Mouse (Mus musculus) hematopoietic stem cell, adult 5-6 weeks (primary cell): ENCODE measurements around the gene Zfp280b. TPM values are rescaled to one million over a fixed set of nuclear protein-coding genes. Genes with fewer than 3 reads are reported as not detected.

Experiments
- ATAC-seq, 2 experiments: fragments of 125-278 bp in 1 of 2; replicated peaks in 1 of 2; 2 replicates each; pipeline ENCODE4 v1.8.0; 2016 to 2017; ENCODE audit warnings: inconsistent platforms in 2 of 2, mild to moderate bottlenecking in 2 of 2, moderate number of reproducible peaks in 2 of 2, low read depth in 1 of 2, moderate TSS enrichment in 1 of 2; ENCODE audit not compliant: low FRiP score in 2 of 2, poor library complexity in 2 of 2, severe bottlenecking in 2 of 2, insufficient read depth in 1 of 2, low TSS enrichment in 1 of 2
- total RNA-seq: library from RNA; stranded (forward); fragments of 172-1452, 232-1000 nt; gene quantifications from 2 replicates; pipeline ENCODE4 v1.2.3, GENCODE M21; 2017

Gene Zfp280b
- total RNA-seq, 1 experiment from 2014 or later = 5.6 TPM

DNA sequence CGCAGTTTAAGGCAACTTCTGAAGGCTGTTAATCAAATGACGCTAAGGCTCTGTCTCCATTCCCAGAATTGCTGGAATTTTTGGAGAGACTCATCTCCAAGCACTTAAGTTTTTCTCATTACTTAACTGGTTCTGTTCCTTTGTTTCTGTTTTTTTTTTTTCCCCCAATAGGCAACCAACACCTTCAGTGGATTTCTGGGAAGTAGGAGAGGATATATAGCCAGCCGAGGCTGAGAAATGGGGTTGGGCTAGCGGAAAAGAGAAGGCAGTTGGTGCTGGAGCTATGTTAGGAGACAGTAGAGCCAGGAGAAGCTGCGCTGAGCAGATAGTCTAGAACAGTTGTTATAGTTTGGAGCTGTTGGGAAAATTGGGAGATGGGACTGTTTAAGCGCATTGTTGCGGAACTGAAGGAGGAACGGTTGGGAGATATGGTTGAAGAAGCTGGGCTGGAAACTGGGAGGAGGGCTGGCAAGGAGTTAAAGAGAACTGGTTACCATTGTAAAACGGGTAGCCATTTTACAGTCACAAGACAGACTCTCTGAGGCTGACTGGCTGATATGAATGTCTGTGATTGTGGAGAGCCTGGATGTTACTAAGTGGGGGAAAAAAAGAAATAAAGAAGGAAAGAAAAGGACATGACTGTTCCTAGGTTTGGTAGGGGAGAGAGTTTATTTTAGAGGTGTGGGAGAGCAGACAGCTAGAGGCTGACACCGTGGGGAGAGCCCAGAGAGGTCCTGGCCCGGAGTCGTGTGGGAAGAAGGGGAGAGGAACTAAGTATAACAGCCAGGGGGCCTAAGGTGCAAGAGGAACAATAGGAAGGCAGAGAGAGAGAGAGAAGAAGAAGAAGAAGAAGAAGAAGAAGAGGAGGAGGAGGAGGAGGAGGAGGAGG is 5.1 kb upstream of the Zfp280b start:
- ATAC-seq = no peak

DNA sequence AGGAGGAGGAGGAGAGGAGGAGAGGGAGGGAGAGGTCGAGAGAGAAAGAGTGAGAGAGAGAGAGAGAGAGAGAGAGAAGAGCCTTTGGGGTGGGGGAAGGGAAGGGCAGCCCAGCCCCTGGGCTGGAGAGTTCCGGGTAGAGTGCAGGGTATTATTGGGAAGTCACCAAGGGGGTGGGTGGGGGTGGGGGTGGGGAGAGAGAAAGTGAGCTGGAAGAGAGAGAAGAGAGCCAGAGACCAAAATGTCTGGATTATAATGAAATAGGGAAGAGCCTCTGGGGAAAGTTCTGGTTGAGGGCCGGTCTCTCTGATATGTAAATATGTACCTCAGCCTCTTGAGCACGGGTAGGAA is 4.5 kb upstream of the Zfp280b start:
- ATAC-seq = no peak

DNA sequence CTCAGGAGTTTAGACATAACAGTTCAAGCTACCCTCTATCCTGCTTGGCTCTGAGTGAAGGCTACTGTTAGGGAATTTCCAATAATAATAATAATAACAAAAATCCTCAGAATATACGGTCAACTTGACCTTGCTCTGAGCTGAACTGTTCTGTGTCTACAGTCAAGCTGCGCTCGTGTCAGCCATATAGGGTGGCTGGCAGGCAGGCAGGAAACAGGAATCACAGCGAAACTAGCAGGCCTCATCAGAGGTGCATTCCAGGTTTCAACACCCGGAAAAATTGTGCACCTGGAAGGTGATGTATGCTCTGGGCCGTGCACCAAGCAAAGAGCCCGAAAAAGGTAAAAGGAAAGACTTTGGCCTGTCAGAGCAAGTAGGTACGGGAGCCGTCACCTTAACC is 4.1 kb upstream of the Zfp280b start:
- no peak for ATAC-seq

DNA sequence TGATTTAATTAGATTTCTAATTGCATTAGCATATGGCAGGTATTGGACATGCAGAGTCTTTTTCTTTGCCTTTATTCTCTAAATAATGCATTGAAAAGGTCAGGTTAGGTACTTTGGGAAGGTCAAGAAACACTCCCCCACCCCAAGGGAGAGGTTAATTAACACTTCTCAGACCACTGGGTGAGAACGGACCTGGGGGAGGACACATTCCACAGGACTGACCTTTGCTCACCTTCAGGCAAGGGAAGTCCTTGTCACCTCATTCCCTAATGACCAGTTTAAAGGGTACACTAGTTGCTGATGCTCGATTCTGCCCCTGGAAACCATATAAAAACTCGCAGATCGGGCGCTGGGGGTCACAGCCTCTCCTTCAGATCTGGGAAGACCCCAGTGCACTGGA is 3.2 kb upstream of the Zfp280b start:
- no peak for ATAC-seq

DNA sequence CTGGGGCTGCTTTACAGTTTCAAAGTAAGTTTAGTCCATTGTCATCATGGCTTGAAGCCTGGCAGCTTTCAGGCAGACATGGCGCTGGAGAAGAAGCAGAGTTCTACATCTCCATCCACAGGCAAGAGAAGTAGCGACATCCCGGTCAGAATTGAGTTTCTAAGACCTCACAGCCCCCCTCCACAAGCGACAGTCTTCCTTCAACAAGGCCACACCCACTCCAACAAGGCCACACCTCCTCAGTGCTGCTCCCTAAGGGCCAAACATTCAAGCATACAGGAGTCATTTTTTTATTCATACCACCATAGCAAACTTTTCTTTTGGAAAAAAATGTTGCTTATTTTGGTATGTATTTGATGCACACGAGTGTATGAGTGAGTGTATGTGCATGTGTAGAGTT is 2.0 kb upstream of the Zfp280b start:
- ATAC-seq = no peak

DNA sequence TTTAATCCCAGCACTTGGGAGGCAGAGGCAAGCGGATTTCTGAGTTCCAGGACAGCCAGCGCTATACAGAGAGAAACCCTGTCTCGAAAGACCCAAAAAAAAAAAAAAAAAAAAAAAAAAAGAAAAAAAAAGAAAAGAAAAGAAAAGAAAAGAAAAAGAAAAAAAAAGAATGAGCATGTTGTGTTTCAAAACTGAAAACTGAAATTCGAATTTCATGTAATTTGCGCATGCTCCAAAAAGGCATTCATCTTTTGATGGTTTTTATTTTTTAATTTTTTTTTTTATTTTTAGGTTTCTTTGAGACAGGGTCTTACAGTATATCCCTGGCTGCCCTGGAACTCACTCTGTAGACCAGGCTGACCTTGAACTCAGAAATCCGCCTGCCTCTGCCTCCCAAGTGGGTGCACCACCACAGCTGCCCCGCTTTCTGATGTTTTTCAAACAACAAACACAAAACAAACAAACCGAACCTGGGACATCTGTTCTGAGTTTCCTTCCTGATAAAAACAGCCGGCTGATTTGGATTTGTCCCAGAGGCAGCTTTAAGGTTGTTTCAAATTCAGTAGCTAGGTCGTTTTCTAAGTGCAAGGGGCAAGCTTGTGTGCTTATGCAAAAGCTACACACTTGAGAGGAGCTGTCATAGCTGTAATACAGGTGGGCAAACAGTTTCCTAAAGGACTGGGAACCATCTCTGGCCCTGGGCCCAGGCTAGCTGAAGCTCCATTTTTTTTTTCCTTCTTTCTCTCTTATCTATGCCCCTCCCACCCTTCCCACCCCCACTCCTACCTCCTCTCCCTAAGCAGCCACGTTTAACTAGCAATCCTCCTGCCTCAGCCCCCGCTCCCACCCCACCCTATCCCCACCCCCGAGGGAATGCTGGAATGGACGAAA is 694 bp upstream of the Zfp280b start:
- ATAC-seq = no peak; a peak in 1 of 4 replicates

DNA sequence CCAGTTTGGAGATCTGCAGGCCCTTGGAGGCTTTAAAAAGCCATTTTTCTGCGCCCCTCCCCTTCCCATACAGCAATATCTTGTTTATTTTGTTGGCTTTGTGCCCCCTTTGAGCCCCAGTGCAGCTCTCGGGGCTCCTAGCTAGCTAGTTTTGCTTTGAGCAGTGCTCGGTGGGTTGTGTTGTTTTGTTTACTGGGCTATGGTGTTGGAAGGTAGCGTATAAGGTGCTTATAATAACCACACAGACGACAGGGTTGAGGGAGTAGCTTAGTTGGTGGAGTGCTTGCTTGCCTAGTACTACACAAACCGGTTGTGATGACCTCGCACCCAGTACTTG is 637 bp downstream of the Zfp280b start:
- no peak for ATAC-seq

DNA sequence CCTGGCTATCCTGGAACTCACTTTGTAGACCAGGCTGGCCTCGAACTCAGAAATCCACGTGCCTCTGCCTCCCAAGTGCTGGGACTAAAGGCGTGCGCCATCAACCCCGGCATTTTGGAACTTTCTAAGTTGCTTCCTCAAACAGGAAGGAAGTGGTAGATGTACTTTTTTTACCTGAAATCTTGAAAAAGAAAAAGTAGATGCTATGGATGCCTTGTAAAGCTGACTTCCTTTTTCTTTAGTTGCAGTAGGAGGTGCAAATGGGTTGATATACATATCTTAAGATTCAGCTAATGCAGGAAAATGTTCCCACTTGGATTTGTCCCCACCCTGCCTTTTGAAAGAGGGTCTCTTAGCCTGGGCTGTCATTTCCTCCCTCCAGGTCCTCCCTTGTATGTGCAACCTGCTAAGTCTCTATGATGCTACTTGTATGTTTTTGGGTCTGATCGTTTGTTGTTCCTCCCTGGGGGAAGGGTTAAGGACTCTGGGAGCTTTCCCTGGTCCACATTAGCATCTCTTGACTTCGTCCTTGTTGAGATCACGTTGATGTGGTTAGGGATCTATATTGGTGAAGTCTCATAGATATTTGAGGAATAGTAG is 1.7 kb downstream of the Zfp280b start:
- no peak for ATAC-seq

DNA sequence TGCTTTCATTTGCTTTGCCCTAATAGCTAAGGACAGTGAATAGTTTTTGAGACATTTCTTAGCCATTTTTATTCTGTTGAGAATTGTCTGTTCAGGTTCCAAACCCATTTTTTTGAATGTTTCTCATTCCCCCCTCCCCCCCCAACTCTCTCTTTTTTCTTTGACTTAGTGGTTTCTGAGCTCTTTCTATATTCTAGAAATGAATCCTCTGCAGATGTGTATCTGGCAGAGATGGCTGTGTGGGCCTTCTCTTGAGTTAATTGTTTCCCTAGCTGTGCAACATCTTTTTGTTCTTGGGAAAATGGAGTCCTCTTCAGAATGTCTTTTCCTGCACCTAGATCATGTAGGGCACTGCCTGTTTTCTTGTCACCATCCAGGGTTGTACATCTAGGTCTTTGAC is 2.8 kb downstream of the Zfp280b start:
- no peak for ATAC-seq

DNA sequence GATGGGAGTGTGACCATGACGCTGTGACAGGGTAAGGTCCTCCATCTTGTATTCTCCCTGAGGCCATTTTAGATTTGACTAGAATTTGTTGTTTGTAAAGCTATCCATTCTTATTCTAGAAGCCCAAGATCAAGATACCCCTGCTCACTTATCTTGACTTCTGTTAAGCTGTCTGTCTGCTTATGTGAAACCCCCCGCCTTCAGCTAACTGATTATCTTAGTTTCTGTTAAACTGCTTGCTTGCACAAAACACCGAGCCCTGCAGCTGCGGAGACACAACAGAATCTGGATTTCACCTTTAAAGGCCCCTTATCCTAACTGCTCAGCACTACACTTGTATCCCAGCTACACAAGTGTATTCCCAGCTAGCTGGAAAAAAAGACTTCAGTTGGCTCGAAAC is 4.5 kb downstream of the Zfp280b start:
- no peak for ATAC-seq

DNA sequence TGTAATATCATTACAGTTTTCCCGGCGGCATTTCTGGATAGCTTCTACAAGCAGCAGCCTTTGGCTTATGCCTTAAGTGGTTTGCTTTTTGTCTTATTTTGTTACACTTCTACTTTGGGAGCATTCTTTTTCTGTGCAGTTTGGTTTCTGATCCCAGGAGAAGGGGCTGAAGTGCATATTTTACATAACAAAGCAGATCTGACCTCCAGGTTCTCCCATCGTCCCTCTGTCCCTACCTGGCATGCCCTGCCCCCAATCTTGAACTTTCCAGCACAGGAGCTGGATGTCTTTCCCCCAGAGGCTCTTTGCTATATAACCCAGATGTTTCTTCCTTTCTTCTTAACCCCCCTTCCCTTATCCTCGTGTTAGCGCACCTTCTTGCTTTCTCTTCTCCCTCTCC is 12.9 kb downstream of the Zfp280b start:
- ATAC-seq = no peak

DNA sequence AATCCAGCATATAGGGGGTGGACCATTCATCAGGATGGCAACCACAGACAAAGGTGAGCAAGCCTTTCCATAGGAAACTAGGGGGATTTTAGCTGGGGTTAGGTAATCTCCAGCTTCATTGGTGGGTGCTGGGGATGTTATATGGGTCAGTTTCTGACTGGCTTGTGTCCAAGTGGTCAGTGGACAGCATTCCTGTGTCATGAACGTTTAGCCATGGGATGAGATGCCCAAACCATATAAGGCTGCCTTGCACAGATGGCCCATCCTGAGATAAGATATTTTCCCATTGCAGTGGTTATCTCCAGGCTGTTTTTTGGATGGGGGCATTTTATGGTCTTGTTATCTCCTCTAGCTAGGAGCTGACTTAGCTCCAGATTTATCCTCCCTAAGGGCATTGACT is 14.3 kb downstream of the Zfp280b start:
- no peak for ATAC-seq

DNA sequence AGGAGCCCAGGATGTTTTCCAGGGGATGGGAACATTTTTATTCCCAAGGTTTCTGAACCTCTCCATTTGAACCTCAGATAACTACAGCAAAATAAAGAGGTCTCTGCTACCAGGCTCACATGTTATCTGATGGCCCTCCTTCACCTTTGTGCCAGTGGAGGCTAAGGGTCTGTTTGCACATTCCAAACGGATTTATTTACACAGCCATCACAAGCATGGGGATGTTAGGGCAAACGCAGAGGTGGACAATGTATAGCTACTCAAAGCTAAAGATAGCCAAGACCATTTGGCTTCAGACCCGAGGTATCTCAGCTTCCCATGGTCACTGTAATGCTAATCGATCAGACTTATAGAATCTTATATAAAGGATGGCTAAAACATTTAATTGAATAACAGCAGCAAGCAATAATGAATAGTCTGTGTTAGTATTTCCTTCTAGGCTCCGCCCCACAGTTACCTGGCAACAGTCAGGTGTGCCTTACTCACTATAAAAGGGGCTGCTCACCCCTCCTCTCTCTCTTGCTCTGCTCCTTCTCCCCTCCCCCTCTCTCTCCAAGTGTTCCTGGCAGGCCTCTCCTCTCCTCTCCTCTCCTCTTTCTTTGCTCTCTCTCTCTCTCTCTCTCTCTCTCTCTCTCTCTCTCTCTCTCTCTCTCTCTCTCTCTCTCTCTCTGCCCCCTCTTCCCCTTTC is 14.9 kb downstream of the Zfp280b start:
- ATAC-seq = no peak

DNA sequence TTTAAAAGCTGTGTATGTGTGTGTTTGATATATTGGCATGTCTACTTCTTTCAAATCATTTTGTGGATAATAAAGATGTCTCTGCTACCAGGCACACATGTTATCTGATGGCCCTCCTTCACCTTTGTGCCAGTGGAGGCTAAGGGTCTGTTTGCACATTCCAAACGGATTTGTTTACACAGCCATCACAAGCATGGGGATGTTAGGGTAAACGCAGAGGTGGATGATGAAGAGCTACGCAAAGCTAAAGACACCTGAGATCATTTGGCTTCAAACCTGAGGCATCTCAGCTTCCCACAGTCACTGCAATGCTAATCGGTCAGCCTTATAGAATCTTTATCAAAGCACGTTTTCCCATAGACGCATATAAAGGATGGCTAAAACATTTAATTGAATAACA is 16.5 kb downstream of the Zfp280b start:
- ATAC-seq = no peak

DNA sequence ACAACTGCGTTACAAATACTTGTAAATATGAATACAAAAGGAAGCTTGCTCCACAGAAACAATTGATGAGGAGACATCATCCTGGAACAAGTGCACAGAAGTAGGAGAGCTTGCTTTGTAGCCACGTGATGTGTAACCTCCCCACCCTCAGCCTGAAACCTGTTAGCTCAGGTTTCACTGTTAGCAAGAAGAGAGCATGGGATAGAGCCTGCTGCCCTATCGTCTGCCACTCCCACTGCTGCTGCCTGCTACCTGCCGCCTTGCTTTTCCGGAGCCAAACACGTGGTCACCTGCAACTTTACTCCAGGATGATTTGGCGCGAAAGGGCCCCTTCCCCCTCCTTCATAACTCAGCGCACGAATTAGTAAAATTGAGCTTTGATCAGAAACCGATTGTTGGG is 19.4 kb downstream of the Zfp280b start:
- no peak for ATAC-seq

DNA sequence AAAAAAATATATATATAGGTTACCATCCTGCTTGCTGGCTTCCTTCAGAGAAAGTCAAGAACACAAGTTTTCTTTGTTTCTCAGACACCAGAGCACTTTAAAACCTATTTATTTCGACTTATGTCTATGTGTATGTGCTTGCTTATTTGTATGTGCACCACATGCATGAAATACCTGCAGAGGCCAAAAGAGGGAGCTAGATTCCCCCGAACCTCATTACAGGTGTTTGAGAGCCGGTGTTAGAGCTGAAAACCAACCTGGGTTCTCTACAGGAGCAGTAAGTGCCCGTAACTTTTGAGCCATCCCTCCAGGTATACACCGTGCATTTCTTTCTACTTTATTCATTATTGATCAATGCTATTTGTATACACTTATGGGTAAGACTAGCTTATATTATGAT is 30.0 kb downstream of the Zfp280b start:
- no peak for ATAC-seq

DNA sequence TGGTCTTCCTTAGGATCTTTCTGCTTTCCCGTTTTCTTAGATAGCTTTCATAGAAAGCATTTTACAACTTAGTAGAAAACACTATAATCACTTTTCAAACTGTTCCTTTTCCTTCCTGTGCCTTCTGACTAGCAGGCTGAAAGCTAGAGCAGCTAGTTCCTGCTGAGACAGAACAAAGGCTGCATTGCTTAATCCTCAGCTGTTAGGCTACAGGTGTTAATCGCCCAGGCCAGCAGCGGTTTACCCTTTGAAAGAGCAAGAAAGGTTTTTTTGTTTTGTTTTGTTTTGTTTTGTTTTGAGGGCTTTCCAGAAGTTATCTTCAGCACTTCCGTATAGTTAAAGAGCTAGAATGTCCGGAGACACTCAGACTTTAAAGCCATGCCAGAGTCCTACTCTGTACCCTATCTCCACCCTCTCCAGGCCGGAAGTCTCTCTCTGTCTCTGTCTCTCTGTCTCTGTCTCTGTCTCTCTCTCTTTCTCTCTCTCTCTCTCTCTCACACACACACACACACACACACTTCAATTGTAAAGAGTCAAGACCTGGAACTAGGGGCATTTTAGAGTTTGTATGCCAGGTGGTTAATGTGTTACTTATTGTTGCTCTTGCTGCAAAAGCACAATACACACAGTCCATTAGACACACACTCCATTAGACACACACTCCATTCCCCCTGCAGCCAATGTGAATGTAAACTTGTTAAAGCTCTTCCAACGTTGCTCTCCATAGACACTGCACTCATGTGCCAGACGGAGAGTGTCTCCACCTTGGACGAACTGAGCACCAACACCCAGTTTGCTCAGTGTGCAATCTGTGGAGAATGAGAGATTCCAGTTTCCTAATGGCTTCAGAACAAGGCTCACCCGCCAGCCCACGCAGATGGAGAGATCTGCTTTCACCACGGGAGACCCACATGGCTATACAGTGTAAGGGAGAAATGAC is 35.5 kb downstream of the Zfp280b start:
- ATAC-seq = no peak
